Mouse (Mus musculus): ENCODE data around the gene Tle3. TPM values are rescaled to one million over a fixed set of nuclear protein-coding genes. Genes with fewer than 3 reads are reported as not detected.

Tle3 gene
- polyA plus RNA-seq, 1 experiment from 2014 or later = 26.0 TPM

GRCm38 (mm10) chr9:61446965-61447364 is 74.8 kb downstream of the Tle3 start:
- Histone ChIP-seq H3K4me1 (ENCODE audit: insufficient read depth, low read length) (peaks cover 34% of the 10 kb centered on the region), H3K36me3 (ENCODE audit: insufficient read depth, low read length) (no peaks in the 10 kb centered on the region), H3K9ac (replicated peaks; ENCODE audit: low read length) (no peak overlapping the region), H3K4me2 (replicated peaks; ENCODE audit: low read depth, low read length) (no peak overlapping the region), H3K4me3 (ENCODE audit: low read length) (no peak overlapping the region), H3K27me3 (ENCODE audit: insufficient read depth, low read length) (peaks cover 10% of the 10 kb centered on the region), H3K9me3 (ENCODE audit: low read length) (no peaks in the 10 kb centered on the region), H3K27ac (ENCODE audit: low read length) (no peak overlapping the region)
- no peak for ATAC-seq (ENCODE audit: low FRiP score, low TSS enrichment)
- 79% methylated on average over 2 of the region's 2 CpGs for WGBS

GRCm38 (mm10) chr9:61449363-61449904 is 77.3 kb downstream of the Tle3 start:
- H3K9ac ChIP-seq (replicated peaks; ENCODE audit: low read length) = no peak overlapping the region
- 0 out of 2 replicates have a peak, but pooled peaks have one; percentile 57 for ATAC-seq (ENCODE audit: low FRiP score, low TSS enrichment)
- no peaks in the 10 kb centered on the region for H3K9me3 ChIP-seq (ENCODE audit: low read length)
- no peaks in the 10 kb centered on the region for H3K36me3 ChIP-seq (ENCODE audit: insufficient read depth, low read length)
- peaks cover 10% of the 10 kb centered on the region for H3K27me3 ChIP-seq (ENCODE audit: insufficient read depth, low read length)
- no peak overlapping the region for H3K27ac ChIP-seq (ENCODE audit: low read length)
- H3K4me2 ChIP-seq (replicated peaks; ENCODE audit: low read depth, low read length) = no peak overlapping the region
- H3K4me1 ChIP-seq (ENCODE audit: insufficient read depth, low read length) = peaks cover 21% of the 10 kb centered on the region
- 42% methylated on average over 5 of the region's 5 CpGs for WGBS
- no peak overlapping the region for H3K4me3 ChIP-seq (ENCODE audit: low read length)

DNA sequence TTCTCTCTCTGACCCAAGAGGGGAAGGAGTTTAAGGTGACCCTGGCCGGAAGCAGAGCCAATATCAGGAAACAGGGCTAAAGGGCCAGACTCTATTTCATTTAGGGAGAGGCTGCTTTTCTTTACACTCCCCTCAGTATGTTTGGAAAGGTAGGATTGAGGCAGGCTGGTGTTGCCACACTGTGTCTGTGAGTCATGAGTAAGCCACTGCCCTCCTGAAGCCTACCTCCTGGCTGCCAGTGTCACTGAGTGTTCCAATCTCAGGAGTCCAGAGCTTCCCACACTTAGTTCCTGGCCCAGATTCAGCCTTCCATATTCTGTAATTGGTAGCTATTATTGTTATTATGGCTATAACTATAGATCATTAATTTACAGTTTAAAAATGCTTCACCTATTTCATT is 79.9 kb downstream of the Tle3 start:
- H3K9me3 ChIP-seq (ENCODE audit: low read length) = no peaks in the 10 kb centered on the region
- H3K4me2 ChIP-seq (replicated peaks; ENCODE audit: low read depth, low read length) = no peak overlapping the region
- ATAC-seq (ENCODE audit: low FRiP score, low TSS enrichment) = no peak
- no peaks in the 10 kb centered on the region for H3K36me3 ChIP-seq (ENCODE audit: insufficient read depth, low read length)
- WGBS = 40% methylated on average over 1 of the region's 1 CpGs
- no peak overlapping the region for H3K4me3 ChIP-seq (ENCODE audit: low read length)
- H3K4me1 ChIP-seq (ENCODE audit: insufficient read depth, low read length) = peaks cover 14% of the 10 kb centered on the region
- H3K27me3 ChIP-seq (ENCODE audit: insufficient read depth, low read length) = peaks cover 6% of the 10 kb centered on the region
- no peak overlapping the region for H3K9ac ChIP-seq (replicated peaks; ENCODE audit: low read length)
- H3K27ac ChIP-seq (ENCODE audit: low read length) = no peak overlapping the region

- H3K27me3 ChIP-seq (ENCODE audit: insufficient read depth, low read length) = 0 out of 2 replicates have a peak, but pooled peaks cover 3% of the 10 kb centered on the region
- H3K9me3 ChIP-seq (ENCODE audit: low read length) = no peaks in the 10 kb centered on the region
- H3K9ac ChIP-seq (replicated peaks; ENCODE audit: low read length) = no peak overlapping the region
- no peak overlapping the region for H3K4me2 ChIP-seq (replicated peaks; ENCODE audit: low read depth, low read length)
- H3K4me1 ChIP-seq (ENCODE audit: insufficient read depth, low read length) = peaks cover 8% of the 10 kb centered on the region; the same call in 1 of the 2 replicates
- H3K36me3 ChIP-seq (ENCODE audit: insufficient read depth, low read length) = no peaks in the 10 kb centered on the region
- no peak overlapping the region for H3K27ac ChIP-seq (ENCODE audit: low read length)
- H3K4me3 ChIP-seq (ENCODE audit: low read length) = no peak overlapping the region
- 0 out of 2 replicates have a peak, but pooled peaks have one; percentile 19 for ATAC-seq (ENCODE audit: low FRiP score, low TSS enrichment)
- WGBS = 50% methylated on average over 6 of the region's 6 CpGs
These were observed 83.7 kb downstream of the Tle3 start for GRCm38 (mm10) chr9:61455861-61456261.

DNA sequence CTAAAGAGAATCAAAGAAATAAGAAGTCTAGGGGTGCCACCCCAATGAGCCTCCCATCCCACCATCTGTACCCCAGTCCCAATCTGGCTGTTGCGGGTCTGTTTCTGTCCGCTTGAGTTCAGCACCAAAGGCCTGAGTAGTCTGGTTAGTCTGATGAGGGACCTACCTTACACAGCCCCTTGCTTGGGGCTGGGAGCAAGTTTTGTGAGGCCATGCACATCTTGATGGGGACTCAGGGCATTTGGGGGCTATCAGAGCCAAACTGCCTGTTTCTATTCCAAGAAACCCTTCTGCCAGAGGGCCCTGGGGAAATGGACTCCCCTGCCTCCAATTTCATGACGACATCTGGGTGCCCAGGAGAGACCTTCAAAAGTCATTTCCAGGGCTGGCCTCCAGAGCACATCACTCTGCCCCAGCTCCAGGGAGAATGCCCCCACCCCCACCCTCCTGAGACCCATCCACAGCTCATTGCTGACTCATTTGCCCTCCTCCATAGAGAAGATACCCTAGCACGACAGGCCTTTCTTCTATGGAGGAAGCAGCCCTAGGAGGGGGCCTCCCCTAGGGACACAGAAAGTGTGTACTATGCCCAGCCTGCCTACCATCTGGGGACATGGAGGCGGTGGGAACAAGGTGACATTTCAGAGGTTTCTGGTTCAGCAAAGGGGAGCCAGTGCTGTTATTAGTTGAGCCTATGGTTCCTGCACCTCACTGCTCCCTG is 84.4 kb downstream of the Tle3 start:
- 64% methylated on average over 5 of the region's 5 CpGs for WGBS
- no peak overlapping the region for H3K9ac ChIP-seq (replicated peaks; ENCODE audit: low read length)
- no peak overlapping the region for H3K4me3 ChIP-seq (ENCODE audit: low read length)
- no peak for ATAC-seq (ENCODE audit: low FRiP score, low TSS enrichment)
- 0 out of 2 replicates have a peak, but pooled peaks cover 6% of the 10 kb centered on the region for H3K27me3 ChIP-seq (ENCODE audit: insufficient read depth, low read length)
- no peak overlapping the region for H3K27ac ChIP-seq (ENCODE audit: low read length)
- H3K4me1 ChIP-seq (ENCODE audit: insufficient read depth, low read length) = peaks cover 8% of the 10 kb centered on the region; the same call in 1 of the 2 replicates
- no peaks in the 10 kb centered on the region for H3K36me3 ChIP-seq (ENCODE audit: insufficient read depth, low read length)
- no peak overlapping the region for H3K4me2 ChIP-seq (replicated peaks; ENCODE audit: low read depth, low read length)
- no peaks in the 10 kb centered on the region for H3K9me3 ChIP-seq (ENCODE audit: low read length)

DNA sequence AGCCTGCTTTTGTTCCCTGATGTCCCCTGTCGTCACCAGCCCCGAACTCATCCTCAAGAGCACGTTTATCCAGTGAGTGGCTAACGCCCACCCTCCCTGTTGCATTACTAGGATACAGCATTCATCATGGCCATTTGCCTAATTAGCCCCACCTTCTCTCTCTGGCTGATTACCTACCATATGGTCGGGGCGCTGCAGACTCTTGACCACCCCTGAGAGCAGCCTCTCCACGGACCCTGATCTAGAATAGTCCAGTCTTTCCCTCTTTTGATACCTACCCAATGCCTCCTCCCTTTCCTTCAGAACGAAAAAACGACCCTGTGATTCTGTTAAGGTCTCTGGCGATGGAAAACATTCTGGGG is 85.0 kb downstream of the Tle3 start:
- ATAC-seq (ENCODE audit: low FRiP score, low TSS enrichment) = no peak
- Histone ChIP-seq H3K27me3 (ENCODE audit: insufficient read depth, low read length) (0 out of 2 replicates have a peak, but pooled peaks cover 6% of the 10 kb centered on the region), H3K4me2 (replicated peaks; ENCODE audit: low read depth, low read length) (no peak overlapping the region), H3K4me1 (ENCODE audit: insufficient read depth, low read length) (peaks cover 8% of the 10 kb centered on the region; the same call in 1 of the 2 replicates), H3K36me3 (ENCODE audit: insufficient read depth, low read length) (no peaks in the 10 kb centered on the region), H3K9me3 (ENCODE audit: low read length) (no peaks in the 10 kb centered on the region), H3K4me3 (ENCODE audit: low read length) (no peak overlapping the region), H3K27ac (ENCODE audit: low read length) (no peak overlapping the region), H3K9ac (replicated peaks; ENCODE audit: low read length) (no peak overlapping the region)
- WGBS = 23% methylated on average over 10 of the region's 10 CpGs

DNA sequence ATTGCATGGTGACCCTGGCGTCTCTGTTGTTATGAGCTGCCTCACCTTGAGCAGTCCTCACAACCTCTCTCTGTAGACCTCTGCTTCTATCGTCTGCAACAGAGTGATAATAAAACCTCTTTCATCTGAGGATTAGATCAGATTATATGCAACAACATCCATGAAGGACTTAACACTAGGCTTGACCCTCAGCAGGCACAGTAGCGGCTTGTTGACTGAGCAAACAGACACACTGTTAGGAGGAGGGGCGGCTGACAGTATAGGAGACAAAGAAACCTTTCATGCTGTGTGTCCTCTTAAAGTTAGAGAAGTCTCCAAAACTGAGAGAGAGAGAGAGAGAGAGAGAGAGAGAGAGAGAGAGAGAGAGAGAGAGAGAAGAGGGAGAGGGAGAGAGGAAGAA is 89.7 kb downstream of the Tle3 start:
- Histone ChIP-seq H3K9me3 (ENCODE audit: low read length) (peaks cover 3% of the 10 kb centered on the region; the same call in 1 of the 2 replicates), H3K36me3 (ENCODE audit: insufficient read depth, low read length) (no peaks in the 10 kb centered on the region), H3K4me2 (replicated peaks; ENCODE audit: low read depth, low read length) (no peak overlapping the region), H3K27me3 (ENCODE audit: insufficient read depth, low read length) (0 out of 2 replicates have a peak, but pooled peaks cover 6% of the 10 kb centered on the region), H3K27ac (ENCODE audit: low read length) (no peak overlapping the region), H3K4me1 (ENCODE audit: insufficient read depth, low read length) (peaks cover 7% of the 10 kb centered on the region; the same call in 1 of the 2 replicates), H3K4me3 (ENCODE audit: low read length) (no peak overlapping the region), H3K9ac (replicated peaks; ENCODE audit: low read length) (no peak overlapping the region)
- WGBS = 51% methylated on average over 4 of the region's 4 CpGs
- ATAC-seq (ENCODE audit: low FRiP score, low TSS enrichment) = no peak

GRCm38 (mm10) chr9:61467436-61467835 is 95.3 kb downstream of the Tle3 start:
- 87% methylated on average over 3 of the region's 3 CpGs for WGBS
- Histone ChIP-seq H3K9ac (replicated peaks; ENCODE audit: low read length) (no peak overlapping the region), H3K27me3 (ENCODE audit: insufficient read depth, low read length) (no peaks in the 10 kb centered on the region), H3K36me3 (ENCODE audit: insufficient read depth, low read length) (no peaks in the 10 kb centered on the region), H3K4me2 (replicated peaks; ENCODE audit: low read depth, low read length) (no peak overlapping the region), H3K4me3 (ENCODE audit: low read length) (no peak overlapping the region), H3K4me1 (ENCODE audit: insufficient read depth, low read length) (peaks cover 9% of the 10 kb centered on the region; the same call in 1 of the 2 replicates), H3K27ac (ENCODE audit: low read length) (no peak overlapping the region), H3K9me3 (ENCODE audit: low read length) (peaks cover 3% of the 10 kb centered on the region; the same call in 1 of the 2 replicates)
- no peak for ATAC-seq (ENCODE audit: low FRiP score, low TSS enrichment)

All from kidney, embryonic 16.5 days (tissue).